Comparison of ENCODE assay signal across 33 mouse cellular contexts in genomic region chr2:129256006-129256405, GRCm38 (mm10). TPM values are rescaled to one million over a fixed set of nuclear protein-coding genes. Genes with fewer than 3 reads are reported as not detected.
DNase-seq lines count a peak whose midpoint lies in the region; ATAC-seq and TF ChIP-seq lines count a peak whose summit lies in the region.
"Had no signal": no experiment of that assay in that cellular context is flagged by ENCODE, and none has a peak within 500 bp of the region (broad histone marks: within the 10 kb centered on the region; RNA-seq: fewer than 3 reads in every experiment).

No protein-coding gene starts in this region.

- H3K4me1 ChIP-seq in intestine, embryonic 14.5 days (replicated peaks; ENCODE audit: control insufficient read depth, insufficient read depth, low read length) = peaks cover 18% of the 10 kb centered on the region; the same call in 1 of the 2 replicates
- H3K4me1 ChIP-seq in intestine, postnatal 0 days (replicated peaks; ENCODE audit: control insufficient read depth, insufficient read depth, low read length) = no peaks in the 10 kb centered on the region; the same call in 1 of the 2 replicates
- peaks cover 18 to 41% of the 10 kb centered on the region in 2 experiments for H3K4me1 ChIP-seq in CH12.LX (ENCODE audit: control insufficient read depth in 1 of 2, insufficient read depth in 2 of 2)
- H3K4me1 ChIP-seq in stomach, postnatal 0 days (replicated peaks; ENCODE audit: control insufficient read depth, insufficient read depth) = no peaks in the 10 kb centered on the region
- H3K4me1 ChIP-seq: limb, embryonic 12.5 days; midbrain, embryonic 12.5 days had no signal

- in situ Hi-C loops in CH12.LX (cut with MboI; ENCODE audit: low pct_ligation_motif_present, low pct_unique_long_range_greater_than_20kb, low sequenced_read_pairs) = loop anchor here (5.0 to 25.0 kb wide), 3 partner anchors 79 to 569 kb away; partner anchors contain the start of genes Anapc1, Mertk and Zc3h8

- no peaks in the 10 kb centered on the region for H3K27me3 ChIP-seq in intestine, embryonic 14.5 days (replicated peaks; ENCODE audit: control insufficient read depth, insufficient read depth, low read length)
- H3K27me3 ChIP-seq in intestine, postnatal 0 days (replicated peaks; ENCODE audit: control insufficient read depth, insufficient read depth, low read length) = 0 out of 2 replicates have a peak, but pooled peaks cover 3% of the 10 kb centered on the region
- H3K27me3 ChIP-seq in CH12.LX (replicated peaks) = no peaks in the 10 kb centered on the region
- H3K27me3 ChIP-seq in stomach, postnatal 0 days (ENCODE audit: control insufficient read depth, insufficient read depth, low read length) = no peaks in the 10 kb centered on the region
- H3K27me3 ChIP-seq: intestine, embryonic 15.5 days; limb, embryonic 12.5 days; midbrain, embryonic 12.5 days; neural tube, embryonic 13.5 days had no signal

- no peak for TF ChIP-seq POLR2A in CH12.LX (IDR thresholded peaks at IDR 0.05; ENCODE audit: low read depth, low read length)

- no peak for TF ChIP-seq CTCF in intestine, postnatal 0 days (IDR thresholded peaks at IDR 0.05; ENCODE audit: low read depth)
- TF ChIP-seq CTCF in CH12.LX (conservative IDR thresholded peaks at IDR 0.05 in 1 of 2, IDR thresholded peaks at IDR 0.05 in 1 of 2; ENCODE audit: low read depth in 2 of 2, low read length in 2 of 2) = no peak
- TF ChIP-seq CTCF in stomach, postnatal 0 days (IDR thresholded peaks at IDR 0.05; ENCODE audit: low read depth) = no peak

- no peak overlapping the region for H3K9ac ChIP-seq in intestine, embryonic 14.5 days (ENCODE audit: low read length)
- no peak overlapping the region for H3K9ac ChIP-seq in intestine, postnatal 0 days (ENCODE audit: low read depth, low read length)
- H3K9ac ChIP-seq in CH12.LX (ENCODE audit: insufficient read depth, low read depth) = no peak overlapping the region
- H3K9ac ChIP-seq in stomach, postnatal 0 days (ENCODE audit: low read length) = no peak overlapping the region
- H3K9ac ChIP-seq: intestine, embryonic 15.5 days; limb, embryonic 12.5 days; midbrain, embryonic 12.5 days; neural tube, embryonic 13.5 days had no signal

- H3K36me3 ChIP-seq in intestine, embryonic 14.5 days (ENCODE audit: control insufficient read depth, insufficient read depth, low read length) = no peaks in the 10 kb centered on the region
- H3K36me3 ChIP-seq in intestine, postnatal 0 days (ENCODE audit: control insufficient read depth, insufficient read depth) = no peaks in the 10 kb centered on the region
- no peaks in the 10 kb centered on the region for H3K36me3 ChIP-seq in CH12.LX (replicated peaks in 1 of 2; ENCODE audit: control insufficient read depth in 1 of 2, insufficient read depth in 1 of 2, low read length in 1 of 2)
- no peaks in the 10 kb centered on the region for H3K36me3 ChIP-seq in stomach, postnatal 0 days (ENCODE audit: control insufficient read depth, insufficient read depth, low read length)
- H3K36me3 ChIP-seq: intestine, embryonic 15.5 days; limb, embryonic 12.5 days; midbrain, embryonic 12.5 days; neural tube, embryonic 13.5 days had no signal

- WGBS in intestine, embryonic 14.5 days = 64% methylated on average over 4 of the region's 4 CpGs
- 71% methylated on average over 4 of the region's 4 CpGs for WGBS in intestine, postnatal 0 days
- 75% methylated on average over 4 of the region's 4 CpGs for WGBS in stomach, postnatal 0 days

- H3K9me3 ChIP-seq in intestine, embryonic 14.5 days (ENCODE audit: control insufficient read depth, low read length) = no peaks in the 10 kb centered on the region
- H3K9me3 ChIP-seq in intestine, postnatal 0 days (ENCODE audit: control insufficient read depth) = no peaks in the 10 kb centered on the region
- no peaks in the 10 kb centered on the region for H3K9me3 ChIP-seq in CH12.LX (replicated peaks; ENCODE audit: low read length)
- H3K9me3 ChIP-seq in stomach, postnatal 0 days (ENCODE audit: control insufficient read depth, low read length) = no peaks in the 10 kb centered on the region
- H3K9me3 ChIP-seq: intestine, embryonic 15.5 days; limb, embryonic 12.5 days; midbrain, embryonic 12.5 days; neural tube, embryonic 13.5 days had no signal

- no peak for ATAC-seq in intestine, embryonic 14.5 days (replicated peaks; ENCODE audit: low FRiP score, low TSS enrichment, low read depth)
- ATAC-seq in intestine, postnatal 0 days = no peak
- ATAC-seq in stomach, postnatal 0 days (ENCODE audit: low FRiP score, low TSS enrichment) = no peak
- ATAC-seq: activated CD4-positive, CD25-positive, alpha-beta regulatory T cell, adult 4 months; forebrain, embryonic 16.5 days; hindbrain, embryonic 16.5 days; intestine, embryonic 15.5 days had no signal

- H3K79me2 ChIP-seq in CH12.LX (replicated peaks; ENCODE audit: control insufficient read depth, extremely low read depth, insufficient read depth, poor library complexity, severe bottlenecking) = no peaks in the 10 kb centered on the region

- peak; percentile 45 for TF ChIP-seq EP300 in CH12.LX (IDR thresholded peaks at IDR 0.05; ENCODE audit: low read length)
- TF ChIP-seq EP300 in stomach, postnatal 0 days (optimal IDR thresholded peaks at IDR 0.05) = no peak

- no peak overlapping the region for H3K4me2 ChIP-seq in intestine, embryonic 14.5 days (ENCODE audit: low read length)
- H3K4me2 ChIP-seq in intestine, postnatal 0 days (replicated peaks; ENCODE audit: low read depth) = no peak overlapping the region
- H3K4me2 ChIP-seq in CH12.LX (ENCODE audit: insufficient read depth, low read depth, poor library complexity, severe bottlenecking) = no peak overlapping the region
- no peak overlapping the region for H3K4me2 ChIP-seq in stomach, postnatal 0 days (replicated peaks; ENCODE audit: low read depth)
- H3K4me2 ChIP-seq: intestine, embryonic 15.5 days; limb, embryonic 12.5 days; midbrain, embryonic 12.5 days; neural tube, embryonic 13.5 days had no signal

- H3K27ac ChIP-seq in intestine, embryonic 14.5 days (ENCODE audit: low read depth) = no peak overlapping the region
- H3K27ac ChIP-seq in intestine, postnatal 0 days (ENCODE audit: low read depth, low read length) = no peak overlapping the region
- H3K27ac ChIP-seq in CH12.LX (ENCODE audit: insufficient read depth, low read depth) = no peak overlapping the region
- H3K27ac ChIP-seq in stomach, postnatal 0 days (replicated peaks) = no peak overlapping the region
- H3K27ac ChIP-seq: gastrocnemius, adult 2 months; heart, adult 2 months; intestine, embryonic 15.5 days; limb, embryonic 12.5 days; midbrain, embryonic 12.5 days; neural tube, embryonic 13.5 days had no signal

- no peak overlapping the region for H3K4me3 ChIP-seq in intestine, embryonic 14.5 days (ENCODE audit: low read depth, low read length)
- H3K4me3 ChIP-seq in intestine, postnatal 0 days (ENCODE audit: low read depth, low read length) = no peak overlapping the region
- H3K4me3 ChIP-seq in CH12.LX (replicated peaks in 1 of 3; ENCODE audit: low read depth in 2 of 3, low read length in 2 of 3, poor library complexity in 1 of 3) = no peak overlapping the region
- H3K4me3 ChIP-seq in stomach, postnatal 0 days (ENCODE audit: low read depth, low read length) = no peak overlapping the region
- H3K4me3 ChIP-seq: erythroblast, embryonic 14.5 days; gastrocnemius, adult 2 months; heart, adult 2 months; intestine, embryonic 15.5 days; limb, embryonic 12.5 days; midbrain, embryonic 12.5 days; neural tube, embryonic 13.5 days had no signal

- DNase-seq in intestine, embryonic 14.5 days (ENCODE audit: low spot score) = peak; percentile 49
- peak; percentile 26 to 34 for DNase-seq in spleen, adult 18-20 months
- no peak for DNase-seq in spleen, postnatal 14 days (ENCODE audit: low spot score in 2 of 2)
- DNase-seq in CH12.LX (ENCODE audit: extremely low read depth) = peak; percentile 73
- DNase-seq in stomach, postnatal 0 days (ENCODE audit: low spot score) = no peak
- no peak for DNase-seq in layer of hippocampus, postnatal 25 days (ENCODE audit: extremely low spot score in 1 of 2, low spot score in 1 of 2)
- DNase-seq: adrenal gland, adult 2 months; adrenal gland, postnatal 36 days; cerebellum, adult 18-20 months; cerebellum, postnatal 10 days; gastrocnemius, adult 2 months; gastrocnemius, postnatal 36 days; heart, adult 2 months; heart, postnatal 14 days; kidney, adult 8-10 months; kidney, postnatal 10 days; lung, postnatal 36 days; right cerebral cortex, postnatal 14 days; thymus, adult 2 months; thymus, postnatal 36 days had no signal

- TF ChIP-seq RAD21 in CH12.LX (IDR thresholded peaks at IDR 0.05; ENCODE audit: low read depth, low read length) = no peak

- dilution Hi-C loops in CH12.LX (cut with MboI; ENCODE audit: extremely low pct_ligation_motif_present, extremely low pct_unique_long_range_greater_than_20kb, low sequenced_read_pairs) = no loop called here

TF ChIP-seq in CH12.LX, 34 proteins besides CTCF, POLR2A, EP300 and RAD21 (continues in another document):
- no peak for TF ChIP-seq MXI1 (IDR thresholded peaks at IDR 0.05; ENCODE audit: low read depth, low read length)

RNA-seq across cellular contexts. Expression of gene Ckap2l, which starts 41.0 kb away (rescaled TPM):
- polyA plus RNA-seq in intestine, embryonic 14.5 days (2014; fragmentation: Nextera tagmentation; extraction: Ambion mirVana) = 48.6 and 60.1 TPM in 2 replicates
- 9.2 and 11.0 TPM in 2 replicates for polyA plus RNA-seq in intestine, postnatal 0 days (2015; fragmentation: Nextera tagmentation; extraction: Ambion mirVana)
- total RNA-seq in CH12.LX (2012; rRNA removed) = 13.3 and 15.0 TPM in 2 replicates
- total RNA-seq in CH12.LX (2014; rRNA removed) = 22.6 and 23.6 TPM in 2 replicates
- 30.5 and 35.6 TPM in 2 replicates for polyA plus RNA-seq in CH12.LX (2012; ENCODE audit: insufficient read length, low read depth)
- polyA plus RNA-seq in stomach, postnatal 0 days (2015; fragmentation: Nextera tagmentation; extraction: Ambion mirVana) = 9.0 and 9.8 TPM in 2 replicates
- total RNA-seq in layer of hippocampus, postnatal 25 days (2021) = 1 to 10 TPM in 1 of 2 experiments, under 1 TPM in 1; 0.81 to 1.1 TPM

RNA-seq across cellular contexts. Expression of gene Il1a, which starts 53.8 kb away (rescaled TPM):
- 0.15 TPM in 1 of 2 replicates, not detected in the other for polyA plus RNA-seq in intestine, embryonic 14.5 days (2014; fragmentation: Nextera tagmentation; extraction: Ambion mirVana)
- polyA plus RNA-seq in intestine, postnatal 0 days (2015; fragmentation: Nextera tagmentation; extraction: Ambion mirVana) = 10.2 and 18.4 TPM in 2 replicates
- total RNA-seq in CH12.LX (2012; rRNA removed) (0.04 TPM in 1 of 2 replicates, not detected in the other), CH12.LX (2014; rRNA removed) (0.17 TPM in 1 of 2 replicates, not detected in the other)
- polyA plus RNA-seq in CH12.LX (2012; ENCODE audit: insufficient read length, low read depth) = 0.13 TPM in 1 of 2 replicates, not detected in the other
- 4.6 and 5.8 TPM in 2 replicates for polyA plus RNA-seq in stomach, postnatal 0 days (2015; fragmentation: Nextera tagmentation; extraction: Ambion mirVana)
- under 1 TPM; 0.61 to 0.69 TPM for total RNA-seq in layer of hippocampus, postnatal 25 days (2021)
- total RNA-seq: adrenal gland, adult 2 months; common myeloid progenitor, adult 5-6 weeks; ES-E14; gastrocnemius, adult 2 months; gastrocnemius, postnatal 36 days; heart, adult 2 months had no signal
- polyA plus RNA-seq: adrenal gland, adult 2 months; embryonic facial prominence, embryonic 14.5 days; erythroblast, embryonic 14.5 days; heart, adult 2 months; limb, embryonic 12.5 days; lung, embryonic 16.5 days; midbrain, embryonic 12.5 days had no signal

RNA-seq across cellular contexts. Expression of gene Slc20a1, which starts 57.4 kb away (rescaled TPM):
- polyA plus RNA-seq in intestine, embryonic 14.5 days (2014; fragmentation: Nextera tagmentation; extraction: Ambion mirVana) = 61.1 and 67.8 TPM in 2 replicates
- polyA plus RNA-seq in intestine, postnatal 0 days (2015; fragmentation: Nextera tagmentation; extraction: Ambion mirVana) = 14.4 and 16.0 TPM in 2 replicates
- 43.1 and 47.2 TPM in 2 replicates for total RNA-seq in CH12.LX (2012; rRNA removed)
- 72.1 and 77.3 TPM in 2 replicates for total RNA-seq in CH12.LX (2014; rRNA removed)
- polyA plus RNA-seq in CH12.LX (2012; ENCODE audit: insufficient read length, low read depth) = 78.2 and 95.1 TPM in 2 replicates
- polyA plus RNA-seq in stomach, postnatal 0 days (2015; fragmentation: Nextera tagmentation; extraction: Ambion mirVana) = 8.9 TPM in 2 replicates
- 100 to 1,000 TPM in 1 of 2 experiments, 10 to 100 TPM in 1; 97.2 to 112 TPM for total RNA-seq in layer of hippocampus, postnatal 25 days (2021)

Comparison
In these comparisons a context has a peak if more than half of its experiments do, and no peak if none do; other contexts are left out.
1. DNase-seq: peak in intestine, embryonic 14.5 days (single experiment), spleen, adult 18-20 months (2 of 2) and CH12.LX (single experiment); none in spleen, postnatal 14 days (0 of 2), stomach, postnatal 0 days (single experiment) and layer of hippocampus, postnatal 25 days (0 of 2).